Mouse (Mus musculus): ENCODE measurements around the gene Cfap206. TPM values are rescaled to one million over a fixed set of nuclear protein-coding genes. Genes with fewer than 3 reads are reported as not detected.

Cfap206 gene
- total RNA-seq, 2 experiments from 2014 or later = 1.8 to 2.1 TPM

- H3K4me3 ChIP-seq = no peak overlapping the region
- TF ChIP-seq CTCF (IDR thresholded peaks at IDR 0.05) = no peak
- no peak for DNase-seq (ENCODE audit: extremely low spot score in 1 of 2, low spot score in 2 of 2)
- intact Hi-C loops (cut with DNase I) = no loop called here
- H3K27ac ChIP-seq = no peak overlapping the region
These were observed 10.6 kb downstream of the Cfap206 start for GRCm38 (mm10) chr4:34719421-34719820.

- no peak overlapping the region for H3K27ac ChIP-seq
- DNase-seq (ENCODE audit: extremely low spot score in 1 of 2, low spot score in 2 of 2) = no peak
- no peak for TF ChIP-seq CTCF (IDR thresholded peaks at IDR 0.05)
- intact Hi-C loops (cut with DNase I) = no loop called here
- H3K4me3 ChIP-seq = no peak overlapping the region
These were observed 14.9 kb downstream of the Cfap206 start for GRCm38 (mm10) chr4:34715062-34715461.

- intact Hi-C loops (cut with DNase I) = no loop called here
- no peak overlapping the region for H3K27ac ChIP-seq
- TF ChIP-seq CTCF (IDR thresholded peaks at IDR 0.05) = no peak
- DNase-seq (ENCODE audit: extremely low spot score in 1 of 2, low spot score in 2 of 2) = no peak
- H3K4me3 ChIP-seq = no peak overlapping the region
These were observed 21.9 kb downstream of the Cfap206 start for GRCm38 (mm10) chr4:34708127-34708526.

GRCm38 (mm10) chr4:34707248-34707647 lies 22.8 kb downstream of the Cfap206 start:
- Histone ChIP-seq H3K27ac (no peak overlapping the region), H3K4me3 (no peak overlapping the region)
- intact Hi-C loops (cut with DNase I) = no loop called here
- TF ChIP-seq CTCF (IDR thresholded peaks at IDR 0.05) = no peak
- no peak for DNase-seq (ENCODE audit: extremely low spot score in 1 of 2, low spot score in 2 of 2)

- intact Hi-C loops (cut with DNase I) = no loop called here
These were observed 27.0 kb downstream of the Cfap206 start for GRCm38 (mm10) chr4:34703029-34703428.

GRCm38 (mm10) chr4:34702231-34702630 lies 27.8 kb downstream of the Cfap206 start:
- TF ChIP-seq CTCF (IDR thresholded peaks at IDR 0.05) = no peak
- DNase-seq (ENCODE audit: extremely low spot score in 1 of 2, low spot score in 2 of 2) = no peak
- H3K4me3 ChIP-seq = no peak overlapping the region
- H3K27ac ChIP-seq = no peak overlapping the region
- intact Hi-C loops (cut with DNase I) = no loop called here

More at GRCm38 (mm10) chr4:34703029-34703428, 27.0 kb downstream of the Cfap206 start:
- Histone ChIP-seq H3K27ac (no peak overlapping the region), H3K4me3 (no peak overlapping the region)
- no peak; the same call in 1 of the 2 replicates for TF ChIP-seq CTCF (IDR thresholded peaks at IDR 0.05)
- no peak for DNase-seq (ENCODE audit: extremely low spot score in 1 of 2, low spot score in 2 of 2)

- DNase-seq (ENCODE audit: extremely low spot score in 1 of 2, low spot score in 2 of 2) = no peak
- intact Hi-C loops (cut with DNase I) = no loop called here
- H3K27ac ChIP-seq = no peak overlapping the region
- TF ChIP-seq CTCF (IDR thresholded peaks at IDR 0.05) = peak; percentile 49
- no peak overlapping the region for H3K4me3 ChIP-seq
These were observed 28.5 kb downstream of the Cfap206 start for GRCm38 (mm10) chr4:34701528-34701927.

GRCm38 (mm10) chr4:34688021-34688420 lies 42.0 kb downstream of the Cfap206 start:
- DNase-seq (ENCODE audit: extremely low spot score in 1 of 2, low spot score in 2 of 2) = no peak
- Histone ChIP-seq H3K27ac (no peak overlapping the region), H3K4me3 (no peak overlapping the region)
- no peak for TF ChIP-seq CTCF (IDR thresholded peaks at IDR 0.05)
- intact Hi-C loops (cut with DNase I) = loop anchor here (5.0 to 10.0 kb wide), 3 partner anchors 44 to 234 kb away; partner anchors contain the start of genes Cfap206 and Zfp292

GRCm38 (mm10) chr4:34686874-34687567 lies 43.0 kb downstream of the Cfap206 start, which contains the start of gene Slc35a1:
Slc35a1 (minus strand) TSS chr4:34687438.
- no peak; the same call in 1 of the 2 replicates for TF ChIP-seq CTCF (IDR thresholded peaks at IDR 0.05)
- Histone ChIP-seq H3K27ac (peak within 1 kb of the TSS; percentile 92), H3K4me3 (peak within 1 kb of the TSS; percentile 97)
- intact Hi-C loops (cut with DNase I) = loop anchor here (1.0 to 10.0 kb wide), 5 partner anchors 45 to 235 kb away; partner anchors contain the start of genes Cfap206, Orc3, Rars2 and Smim8
- DNase-seq (ENCODE audit: extremely low spot score in 1 of 2, low spot score in 2 of 2) = peak; percentile 94 to 95

GRCm38 (mm10) chr4:34680530-34680929 lies 49.5 kb downstream of the Cfap206 start:
- no peak overlapping the region for H3K4me3 ChIP-seq
- intact Hi-C loops (cut with DNase I) = loop anchor here (10.0 kb wide), 1 partner anchor 204 kb away; the partner anchor contains the start of gene Zfp292
- no peak; the same call in 1 of the 2 replicates for TF ChIP-seq CTCF (IDR thresholded peaks at IDR 0.05)
- H3K27ac ChIP-seq = no peak overlapping the region
- DNase-seq (ENCODE audit: extremely low spot score in 1 of 2, low spot score in 2 of 2) = no peak

- H3K27ac ChIP-seq = no peak overlapping the region
- H3K4me3 ChIP-seq = no peak overlapping the region
- no peak for DNase-seq (ENCODE audit: extremely low spot score in 1 of 2, low spot score in 2 of 2)
- TF ChIP-seq CTCF (IDR thresholded peaks at IDR 0.05) = no peak
- intact Hi-C loops (cut with DNase I) = no loop called here
These were observed 56.3 kb downstream of the Cfap206 start for GRCm38 (mm10) chr4:34673721-34674120.

- H3K27ac ChIP-seq = no peak overlapping the region
- H3K4me3 ChIP-seq = no peak overlapping the region
- intact Hi-C loops (cut with DNase I) = no loop called here
- no peak for DNase-seq (ENCODE audit: extremely low spot score in 1 of 2, low spot score in 2 of 2)
- TF ChIP-seq CTCF (IDR thresholded peaks at IDR 0.05) = no peak
These were observed 62.1 kb downstream of the Cfap206 start for GRCm38 (mm10) chr4:34667923-34668322.

GRCm38 (mm10) chr4:34661927-34662326 lies 68.1 kb downstream of the Cfap206 start:
- Histone ChIP-seq H3K27ac (peak overlapping the region; percentile 55), H3K4me3 (no peak overlapping the region)
- DNase-seq (ENCODE audit: extremely low spot score in 1 of 2, low spot score in 2 of 2) = peak; percentile 23 to 45
- TF ChIP-seq CTCF (IDR thresholded peaks at IDR 0.05) = no peak
- intact Hi-C loops (cut with DNase I) = no loop called here
